Mouse (Mus musculus) central nervous system, embryonic 14 days (tissue): ENCODE data around the gene Etnppl. TPM values are rescaled to one million over a fixed set of nuclear protein-coding genes. Genes with fewer than 3 reads are reported as not detected.

Experiments used
- polyA plus RNA-seq: library from polyadenylated mRNA; depleted of rRNA; stranded (reverse); fragments of >200 nt; gene quantifications from 2 replicates; pipeline ENCODE4 v1.2.3, GENCODE M21; 2012; rRNA removed

Etnppl gene
- not detected in 2 replicates for polyA plus RNA-seq

DNA sequence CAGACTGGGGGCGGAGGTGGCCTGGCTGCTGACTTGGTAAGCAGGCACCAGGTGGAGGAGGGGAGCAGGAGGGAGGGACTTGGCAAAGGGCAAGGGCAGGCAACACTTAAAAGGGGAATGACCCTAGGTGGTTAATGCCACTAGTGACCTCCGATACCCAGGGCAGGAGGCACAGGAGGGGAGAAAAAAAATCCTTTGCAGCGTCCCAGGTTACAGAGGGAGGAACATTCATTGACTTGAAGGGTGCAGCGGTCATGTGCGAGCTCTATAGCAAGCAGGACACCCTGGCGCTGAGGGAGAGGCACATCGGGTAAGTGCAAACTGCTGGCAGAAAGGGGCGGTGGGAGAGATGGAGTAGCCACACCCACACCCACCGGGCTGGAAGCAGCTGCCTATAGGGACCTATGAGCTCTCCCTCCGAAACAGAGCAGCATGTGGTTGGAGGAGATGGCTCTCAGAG, at the start of gene Etnppl:
TSS of gene Etnppl (plus strand) at position 10 of the 460 bp plus-strand sequence.

Other genes starting within 250 kb of the Etnppl start
- gene Ostc, start 92.0 kb downstream of the Etnppl start, polyA plus RNA-seq = 148 and 169 TPM in 2 replicates
- gene Rpl34, start 113.0 kb downstream of the Etnppl start, polyA plus RNA-seq = 2,237 and 2,306 TPM in 2 replicates